Mouse (Mus musculus): ENCODE results near the gene Fhad1. TPM values are rescaled to one million over a fixed set of nuclear protein-coding genes. Genes with fewer than 3 reads are reported as not detected.

Fhad1 gene
- polyA plus RNA-seq, 1 experiment from 2014 or later: 0.64 TPM

DNA sequence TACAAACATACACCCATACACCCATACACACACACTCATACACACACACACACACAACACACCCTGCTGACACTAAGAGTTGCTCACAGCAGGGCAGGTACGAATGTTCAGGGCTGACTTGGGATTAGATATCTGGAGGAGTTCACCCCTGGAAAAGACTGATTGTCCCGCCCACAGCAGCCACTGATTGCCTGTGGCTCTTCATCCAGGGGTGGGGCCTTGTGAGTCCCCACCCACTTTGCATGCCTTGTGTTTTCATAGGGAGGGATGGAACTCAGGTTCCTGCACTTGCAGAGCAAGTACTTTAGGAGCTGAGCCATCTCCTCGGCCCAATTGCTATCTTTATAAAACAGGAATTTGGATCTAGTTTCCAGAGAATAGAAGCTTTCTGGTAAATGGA lies 33.4 kb downstream of the Fhad1 start:
- Histone ChIP-seq H3K4me3 (ENCODE audit: low read depth, low read length) (no peak overlapping the region), H3K27ac (replicated peaks; ENCODE audit: low read depth, low read length) (no peak overlapping the region), H3K9ac (ENCODE audit: low read length) (no peak overlapping the region), H3K4me2 (ENCODE audit: low read depth, severe bottlenecking) (no peak overlapping the region), H3K36me3 (ENCODE audit: control insufficient read depth, insufficient read depth, low read length) (no peaks in the 10 kb centered on the region), H3K4me1 (ENCODE audit: control insufficient read depth, insufficient read depth, low read length) (no peaks in the 10 kb centered on the region), H3K27me3 (ENCODE audit: control insufficient read depth, insufficient read depth, low read length) (no peaks in the 10 kb centered on the region), H3K9me3 (ENCODE audit: control insufficient read depth, low read length) (no peaks in the 10 kb centered on the region)
- DNase-seq (ENCODE audit: low spot score) (no peak), ATAC-seq (ENCODE audit: insufficient number of reproducible peaks, low FRiP score, low TSS enrichment, low read depth) (no peak)
- WGBS: 72% methylated on average over 3 of the region's 3 CpGs

- Histone ChIP-seq H3K4me3 (ENCODE audit: low read depth, low read length) (no peak overlapping the region), H3K27ac (replicated peaks; ENCODE audit: low read depth, low read length) (no peak overlapping the region), H3K9me3 (ENCODE audit: control insufficient read depth, low read length) (no peaks in the 10 kb centered on the region), H3K4me2 (ENCODE audit: low read depth, severe bottlenecking) (no peak overlapping the region), H3K27me3 (ENCODE audit: control insufficient read depth, insufficient read depth, low read length) (no peaks in the 10 kb centered on the region; the same call in 1 of the 2 replicates), H3K9ac (ENCODE audit: low read length) (no peak overlapping the region), H3K4me1 (ENCODE audit: control insufficient read depth, insufficient read depth, low read length) (no peaks in the 10 kb centered on the region), H3K36me3 (ENCODE audit: control insufficient read depth, insufficient read depth, low read length) (no peaks in the 10 kb centered on the region)
- DNase-seq (ENCODE audit: low spot score) (no peak), ATAC-seq (ENCODE audit: insufficient number of reproducible peaks, low FRiP score, low TSS enrichment, low read depth) (no peak)
- WGBS: 34% methylated on average over 11 of the region's 11 CpGs
Observed at GRCm38 (mm10) chr4:141978582-141978981, 36.3 kb downstream of the Fhad1 start.

DNA sequence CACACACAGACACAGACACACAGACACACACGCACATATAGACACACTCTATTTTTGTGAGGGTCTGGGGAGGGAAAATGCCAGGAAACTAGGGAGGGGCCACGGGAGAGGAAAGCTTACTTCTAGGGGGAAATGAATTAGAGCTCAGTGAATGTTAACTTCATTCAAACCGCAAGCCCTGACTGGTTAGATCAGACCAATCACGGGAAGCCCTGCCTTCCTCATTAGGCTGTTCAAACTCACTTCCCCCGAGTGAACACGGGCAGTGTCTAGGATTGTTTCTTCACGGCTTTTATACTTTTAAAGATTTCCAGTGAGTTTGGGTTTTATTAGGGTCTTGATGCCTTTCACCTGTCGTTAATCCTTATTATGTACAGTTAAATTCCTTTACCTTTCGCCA lies 37.5 kb downstream of the Fhad1 start:
- H3K9me3 ChIP-seq (ENCODE audit: control insufficient read depth, low read length): no peaks in the 10 kb centered on the region
- DNase-seq (ENCODE audit: low spot score): no peak
- no peak for ATAC-seq (ENCODE audit: insufficient number of reproducible peaks, low FRiP score, low TSS enrichment, low read depth)
- no peak overlapping the region for H3K4me2 ChIP-seq (ENCODE audit: low read depth, severe bottlenecking)
- H3K36me3 ChIP-seq (ENCODE audit: control insufficient read depth, insufficient read depth, low read length): no peaks in the 10 kb centered on the region
- 59% methylated on average over 9 of the region's 9 CpGs for WGBS
- no peaks in the 10 kb centered on the region; the same call in 1 of the 2 replicates for H3K27me3 ChIP-seq (ENCODE audit: control insufficient read depth, insufficient read depth, low read length)
- H3K4me1 ChIP-seq (ENCODE audit: control insufficient read depth, insufficient read depth, low read length): no peaks in the 10 kb centered on the region
- no peak overlapping the region for H3K27ac ChIP-seq (replicated peaks; ENCODE audit: low read depth, low read length)
- H3K4me3 ChIP-seq (ENCODE audit: low read depth, low read length): no peak overlapping the region
- H3K9ac ChIP-seq (ENCODE audit: low read length): no peak overlapping the region

DNA sequence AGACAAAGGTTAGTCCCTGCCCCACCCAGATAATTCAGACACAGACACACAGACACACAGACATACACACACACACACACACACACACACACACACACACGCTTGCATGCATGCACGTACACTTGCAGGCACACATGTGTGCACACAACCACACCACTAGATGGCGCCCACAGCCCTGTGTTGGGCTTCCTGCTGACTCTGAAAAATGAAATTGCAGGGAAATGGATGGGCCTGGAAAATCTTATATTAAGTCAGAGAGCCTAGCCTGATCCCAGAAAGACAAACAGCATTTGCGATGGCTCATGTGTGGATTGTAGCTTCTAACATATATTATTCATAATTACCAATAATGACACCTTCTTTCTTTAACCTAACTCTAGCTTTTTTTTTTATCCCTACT lies 38.7 kb downstream of the Fhad1 start:
- Histone ChIP-seq H3K27ac (replicated peaks; ENCODE audit: low read depth, low read length) (no peak overlapping the region), H3K4me1 (ENCODE audit: control insufficient read depth, insufficient read depth, low read length) (no peaks in the 10 kb centered on the region), H3K4me2 (ENCODE audit: low read depth, severe bottlenecking) (no peak overlapping the region), H3K36me3 (ENCODE audit: control insufficient read depth, insufficient read depth, low read length) (no peaks in the 10 kb centered on the region), H3K27me3 (ENCODE audit: control insufficient read depth, insufficient read depth, low read length) (no peaks in the 10 kb centered on the region; the same call in 1 of the 2 replicates), H3K9ac (ENCODE audit: low read length) (no peak overlapping the region), H3K4me3 (ENCODE audit: low read depth, low read length) (no peak overlapping the region), H3K9me3 (ENCODE audit: control insufficient read depth, low read length) (no peaks in the 10 kb centered on the region)
- ATAC-seq (ENCODE audit: insufficient number of reproducible peaks, low FRiP score, low TSS enrichment, low read depth): no peak; the same call in 1 of the 2 replicates
- peak; percentile 76 for DNase-seq (ENCODE audit: low spot score)
- WGBS: 45% methylated on average over 4 of the region's 4 CpGs

DNA sequence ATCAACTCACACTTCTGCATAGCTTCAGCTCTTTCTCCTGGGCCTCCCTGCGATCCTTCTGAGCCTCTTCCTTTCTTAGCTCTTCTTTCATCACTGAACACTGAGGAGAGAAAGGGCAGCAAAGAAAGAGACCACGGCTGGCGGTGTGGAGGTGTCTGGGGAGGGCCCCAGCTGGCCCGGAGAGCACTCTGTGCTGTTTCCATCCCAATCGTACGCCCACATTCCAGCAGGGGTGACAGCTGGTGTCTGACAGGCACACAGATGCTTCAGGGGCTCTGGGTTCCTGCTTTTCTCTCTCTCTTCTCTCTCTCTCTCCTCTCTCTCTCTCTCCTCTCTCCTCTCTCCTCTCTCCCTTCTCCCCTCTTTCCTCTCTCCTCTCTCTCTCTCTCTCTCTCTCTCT lies 50.3 kb downstream of the Fhad1 start:
- Histone ChIP-seq H3K27me3 (ENCODE audit: control insufficient read depth, insufficient read depth, low read length) (no peaks in the 10 kb centered on the region), H3K36me3 (ENCODE audit: control insufficient read depth, insufficient read depth, low read length) (no peaks in the 10 kb centered on the region), H3K4me1 (ENCODE audit: control insufficient read depth, insufficient read depth, low read length) (no peaks in the 10 kb centered on the region), H3K9ac (ENCODE audit: low read length) (no peak overlapping the region), H3K4me3 (ENCODE audit: low read depth, low read length) (no peak overlapping the region), H3K4me2 (ENCODE audit: low read depth, severe bottlenecking) (no peak overlapping the region), H3K27ac (replicated peaks; ENCODE audit: low read depth, low read length) (no peak overlapping the region), H3K9me3 (ENCODE audit: control insufficient read depth, low read length) (no peaks in the 10 kb centered on the region)
- DNase-seq (ENCODE audit: low spot score): no peak
- WGBS: 31% methylated on average over 6 of the region's 6 CpGs
- no peak for ATAC-seq (ENCODE audit: insufficient number of reproducible peaks, low FRiP score, low TSS enrichment, low read depth)

- no peak overlapping the region for H3K4me2 ChIP-seq (ENCODE audit: low read depth, severe bottlenecking)
- no peak overlapping the region for H3K4me3 ChIP-seq (ENCODE audit: low read depth, low read length)
- H3K9me3 ChIP-seq (ENCODE audit: control insufficient read depth, low read length): no peaks in the 10 kb centered on the region
- DNase-seq (ENCODE audit: low spot score) (no peak), ATAC-seq (ENCODE audit: insufficient number of reproducible peaks, low FRiP score, low TSS enrichment, low read depth) (no peak)
- no peak overlapping the region for H3K27ac ChIP-seq (replicated peaks; ENCODE audit: low read depth, low read length)
- WGBS: 87% methylated on average over 3 of the region's 3 CpGs
- H3K4me1 ChIP-seq (ENCODE audit: control insufficient read depth, insufficient read depth, low read length): no peaks in the 10 kb centered on the region
- no peaks in the 10 kb centered on the region for H3K27me3 ChIP-seq (ENCODE audit: control insufficient read depth, insufficient read depth, low read length)
- no peak overlapping the region for H3K9ac ChIP-seq (ENCODE audit: low read length)
- H3K36me3 ChIP-seq (ENCODE audit: control insufficient read depth, insufficient read depth, low read length): no peaks in the 10 kb centered on the region
Observed at GRCm38 (mm10) chr4:141963907-141964306, 51.0 kb downstream of the Fhad1 start.

- H3K9me3 ChIP-seq (ENCODE audit: control insufficient read depth, low read length): no peaks in the 10 kb centered on the region
- 12% methylated on average over 23 of the region's 23 CpGs for WGBS
Observed at GRCm38 (mm10) chr4:141962811-141963685, 51.8 kb downstream of the Fhad1 start.

GRCm38 (mm10) chr4:141960037-141960436 lies 54.8 kb downstream of the Fhad1 start:
- Histone ChIP-seq H3K27ac (replicated peaks; ENCODE audit: low read depth, low read length) (no peak overlapping the region), H3K4me1 (ENCODE audit: control insufficient read depth, insufficient read depth, low read length) (peaks cover 4% of the 10 kb centered on the region; the same call in 1 of the 2 replicates), H3K9ac (ENCODE audit: low read length) (no peak overlapping the region), H3K4me3 (ENCODE audit: low read depth, low read length) (no peak overlapping the region), H3K9me3 (ENCODE audit: control insufficient read depth, low read length) (0 out of 2 replicates have a peak, but pooled peaks cover 2% of the 10 kb centered on the region), H3K27me3 (ENCODE audit: control insufficient read depth, insufficient read depth, low read length) (no peaks in the 10 kb centered on the region), H3K36me3 (ENCODE audit: control insufficient read depth, insufficient read depth, low read length) (no peaks in the 10 kb centered on the region), H3K4me2 (ENCODE audit: low read depth, severe bottlenecking) (no peak overlapping the region)
- ATAC-seq (ENCODE audit: insufficient number of reproducible peaks, low FRiP score, low TSS enrichment, low read depth): no peak
- DNase-seq (ENCODE audit: low spot score): no peak
- 82% methylated on average over 8 of the region's 8 CpGs for WGBS

More at GRCm38 (mm10) chr4:141962811-141963685, 51.8 kb downstream of the Fhad1 start:
- DNase-seq (ENCODE audit: low spot score) (peak; percentile 85), ATAC-seq (ENCODE audit: insufficient number of reproducible peaks, low FRiP score, low TSS enrichment, low read depth) (no peak)
- Histone ChIP-seq H3K9ac (ENCODE audit: low read length) (no peak overlapping the region), H3K4me2 (ENCODE audit: low read depth, severe bottlenecking) (no peak overlapping the region), H3K27me3 (ENCODE audit: control insufficient read depth, insufficient read depth, low read length) (no peaks in the 10 kb centered on the region), H3K27ac (replicated peaks; ENCODE audit: low read depth, low read length) (no peak overlapping the region), H3K4me1 (ENCODE audit: control insufficient read depth, insufficient read depth, low read length) (no peaks in the 10 kb centered on the region; the same call in 1 of the 2 replicates), H3K4me3 (ENCODE audit: low read depth, low read length) (no peak overlapping the region), H3K36me3 (ENCODE audit: control insufficient read depth, insufficient read depth, low read length) (no peaks in the 10 kb centered on the region)
